Mouse (Mus musculus) natural killer cell, adult 2 months (primary cell): ENCODE measurements around the gene Rassf1.

Source experiments
- DNase-seq, 2 experiments: peaks; one replicate each; pipeline ENCODE4 v3.0.0; 2022; ENCODE audit warnings: low spot score in 2 of 2

Rassf1 gene

DNA sequence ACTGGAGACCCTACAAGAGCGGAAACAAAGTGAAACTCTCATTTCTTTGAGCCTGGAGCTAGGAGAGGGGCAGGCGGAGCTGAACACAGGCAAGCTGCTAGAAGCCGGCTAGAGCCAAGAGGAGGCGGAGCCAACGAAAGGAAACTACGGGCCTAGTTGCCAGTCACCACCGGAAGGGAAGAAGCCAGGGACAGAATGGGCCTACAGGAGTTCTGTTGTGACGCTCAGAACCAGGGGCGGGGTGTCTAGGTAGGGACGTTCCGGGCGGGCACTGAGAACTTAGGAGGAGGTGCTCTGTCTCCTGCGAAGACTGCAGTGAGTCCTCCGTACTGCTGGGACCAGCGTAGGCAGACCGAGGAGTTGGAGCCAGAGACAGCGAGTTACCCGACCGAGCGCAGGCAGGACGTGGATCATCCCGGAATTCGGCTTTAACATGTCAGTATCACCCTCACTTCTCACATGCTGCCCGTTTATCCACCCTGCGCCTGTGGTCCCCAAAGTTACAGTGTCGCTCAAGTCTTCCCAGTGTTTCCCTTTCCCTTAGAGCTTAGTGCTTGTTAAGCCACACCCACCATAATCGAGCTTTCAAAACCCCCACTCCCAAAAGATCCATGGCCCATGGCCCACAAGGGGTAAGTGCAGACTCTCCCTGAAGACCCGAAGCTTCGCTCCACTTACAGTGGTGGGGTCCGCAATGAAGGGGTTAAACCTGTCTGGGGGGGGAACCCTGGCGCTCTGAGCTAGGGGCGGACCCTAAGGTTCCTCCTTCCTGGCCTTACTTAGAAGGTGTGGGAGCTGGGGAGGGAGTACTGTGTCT is 29.4 kb downstream of the Rassf1 start, which contains the start of gene Hyal3:
Hyal3 (plus strand) TSS at position 318 of the 817 bp plus-strand sequence.
- peak; percentile 73 to 82 for DNase-seq

DNA sequence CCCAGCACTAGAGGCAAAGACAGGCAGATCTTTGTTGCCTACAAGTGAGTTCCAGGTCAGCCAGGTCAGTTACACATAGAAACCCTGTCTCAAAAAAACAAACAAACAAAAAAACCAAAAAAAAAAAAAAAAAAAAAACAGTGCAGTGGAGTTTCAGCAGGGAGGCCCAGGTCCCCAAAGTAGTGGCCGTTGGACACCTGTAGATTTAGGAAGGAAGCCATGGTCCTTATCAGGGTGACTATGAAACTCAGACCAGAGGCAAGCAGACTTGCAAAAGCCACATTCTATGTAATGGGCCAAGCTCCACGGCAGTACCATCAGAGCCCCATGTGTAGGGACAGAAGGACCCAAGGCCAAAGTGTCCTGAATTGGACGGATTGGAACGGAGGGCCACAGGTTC is 30.2 kb downstream of the Rassf1 start:
- no peak for DNase-seq

DNA sequence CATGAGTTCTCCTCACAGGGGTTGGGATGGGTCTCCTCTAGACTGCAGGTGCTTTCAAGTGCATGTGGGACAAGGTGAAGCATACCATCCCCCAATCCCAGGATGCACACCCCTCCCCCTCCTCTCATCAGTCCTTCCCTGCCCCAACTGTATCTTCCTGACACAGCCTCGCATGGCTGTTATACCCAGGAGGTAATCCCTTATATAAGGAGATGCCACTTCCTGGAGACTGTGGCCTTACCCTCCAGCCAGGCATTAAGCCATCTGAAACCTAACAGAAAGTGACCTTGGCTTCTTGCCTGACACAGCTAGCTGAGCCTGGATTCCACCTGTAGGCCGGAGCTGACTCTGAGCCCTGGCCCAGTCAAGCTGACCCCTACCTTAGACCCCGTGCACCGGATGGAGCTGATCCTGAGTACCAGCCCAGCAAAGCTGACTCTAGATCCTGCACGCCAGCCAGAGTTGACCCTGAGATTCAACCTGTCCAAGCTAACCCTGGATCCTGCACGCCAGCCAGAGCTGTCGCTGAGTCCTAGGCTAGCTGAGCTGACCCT is 31.2 kb downstream of the Rassf1 start:
- DNase-seq = no peak

DNA sequence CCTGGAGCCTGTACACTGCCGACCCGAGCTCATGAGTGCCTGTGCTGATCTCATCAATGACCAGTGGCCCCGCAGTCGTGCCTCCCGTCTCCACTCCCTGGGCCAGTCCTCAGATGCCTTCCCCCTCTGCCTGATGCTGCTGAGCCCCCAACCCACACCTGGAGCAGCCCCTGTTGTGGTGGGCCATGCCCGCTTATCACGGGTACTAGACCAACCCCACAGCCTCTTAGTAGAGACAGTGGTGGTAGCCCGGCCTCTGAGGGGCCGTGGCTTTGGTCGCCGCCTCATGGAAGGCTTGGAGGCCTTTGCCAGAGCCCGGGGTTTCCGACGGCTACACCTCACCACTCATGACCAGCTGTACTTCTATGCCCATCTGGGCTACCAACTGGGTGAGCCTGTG is 31.8 kb downstream of the Rassf1 start:
- DNase-seq = no peak

DNA sequence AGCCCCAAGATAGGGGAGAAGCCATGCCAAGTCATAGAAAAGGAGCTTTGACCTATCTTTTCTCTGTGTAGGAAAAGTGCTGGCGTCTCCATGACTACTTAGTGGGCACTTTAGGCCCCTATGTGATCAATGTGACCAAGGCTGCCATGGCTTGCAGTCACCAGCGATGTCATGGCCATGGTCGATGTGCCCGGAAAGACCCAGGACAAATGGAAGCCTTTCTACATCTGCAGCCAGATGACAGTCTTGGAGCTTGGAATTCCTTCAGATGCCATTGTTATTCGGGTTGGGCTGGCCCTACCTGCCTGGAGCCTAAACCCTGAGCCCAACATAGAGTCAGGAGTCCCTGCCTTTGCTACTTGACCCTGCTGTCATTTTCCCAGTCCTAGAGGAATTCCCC is 35.1 kb downstream of the Rassf1 start:
- no peak for DNase-seq

DNA sequence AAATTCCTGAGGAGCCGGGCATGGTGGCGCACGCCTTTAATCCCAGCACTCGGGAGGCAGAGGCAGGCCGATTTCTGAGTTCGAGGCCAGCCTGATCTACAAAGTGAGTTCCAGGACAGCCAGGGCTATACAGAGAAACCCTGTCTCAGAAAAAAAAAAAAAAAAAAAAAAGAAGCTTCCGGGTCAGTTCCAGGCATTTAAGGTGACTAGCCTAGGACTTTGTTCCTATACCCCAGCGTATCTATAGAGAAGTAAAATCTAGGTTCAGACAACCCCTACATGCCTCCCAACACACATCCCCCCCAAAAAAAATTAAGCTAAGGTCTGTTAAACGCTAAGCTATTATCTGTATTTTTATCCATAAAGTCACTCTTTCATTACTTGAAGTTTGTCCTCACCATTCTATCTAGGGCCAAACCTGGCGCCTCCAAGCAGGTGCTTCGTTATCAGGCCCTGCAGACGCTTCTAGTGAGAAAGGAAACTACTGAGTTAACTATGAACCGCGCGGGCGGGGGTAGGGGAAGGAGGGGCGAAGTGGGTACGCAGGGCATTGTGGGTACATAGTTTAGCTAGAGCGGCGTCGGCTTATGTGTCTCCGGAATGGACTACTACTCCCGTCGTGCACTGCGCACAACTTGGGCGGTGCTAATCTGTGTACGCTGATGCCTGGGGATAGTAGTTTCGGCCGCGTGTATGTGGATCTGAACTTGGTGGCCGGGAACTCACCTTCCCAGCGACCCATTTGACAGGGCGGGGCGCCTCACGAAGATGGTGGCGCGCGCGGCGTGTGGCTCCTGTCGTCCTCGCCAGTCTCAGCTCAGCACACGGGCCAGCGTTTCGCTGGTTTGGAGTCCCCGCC is 35.8 kb downstream of the Rassf1 start, which contains the start of gene Ifrd2:
Ifrd2 (plus strand) TSS at position 669 of the 859 bp plus-strand sequence.
- peak; percentile 97 to 98 for DNase-seq

DNA sequence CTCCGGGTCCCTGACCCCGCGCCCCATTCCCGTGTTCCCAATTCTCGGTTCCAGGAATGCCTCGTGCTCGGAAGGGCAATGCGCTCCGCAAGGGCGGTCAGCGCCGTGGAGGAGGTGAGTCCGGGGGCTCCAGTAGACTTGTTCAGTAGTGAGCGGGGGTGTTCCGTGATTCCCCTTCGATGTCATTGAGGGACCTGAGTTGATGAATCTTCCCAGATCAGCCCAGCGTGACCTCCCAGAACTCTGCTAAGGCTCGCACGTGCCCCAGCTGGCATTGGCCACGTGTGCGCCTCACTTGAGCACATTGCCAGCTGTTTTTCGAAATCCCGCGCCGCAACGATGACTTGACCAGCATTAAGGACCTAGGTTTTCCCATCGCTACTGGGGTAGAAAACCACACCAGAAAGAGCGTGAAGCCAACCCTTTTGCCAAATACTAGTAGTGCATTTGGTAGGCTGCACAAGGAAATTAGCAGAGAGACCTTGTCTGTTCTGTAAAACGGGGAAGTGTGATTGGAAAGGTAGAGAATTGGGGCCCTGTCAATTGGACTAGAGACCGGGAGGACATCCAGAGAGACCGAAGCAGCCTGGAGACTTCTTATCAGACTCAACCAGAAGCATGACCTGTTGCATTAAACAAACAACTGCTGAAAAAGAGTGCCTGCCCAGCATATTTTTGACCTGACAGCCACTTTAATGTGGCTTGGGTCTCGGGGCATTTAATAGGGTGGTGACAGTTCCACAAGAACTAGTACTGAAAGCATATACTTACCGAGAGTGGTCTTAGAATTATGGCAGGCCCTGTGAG is 36.7 kb downstream of the Rassf1 start:
- no peak for DNase-seq

DNA sequence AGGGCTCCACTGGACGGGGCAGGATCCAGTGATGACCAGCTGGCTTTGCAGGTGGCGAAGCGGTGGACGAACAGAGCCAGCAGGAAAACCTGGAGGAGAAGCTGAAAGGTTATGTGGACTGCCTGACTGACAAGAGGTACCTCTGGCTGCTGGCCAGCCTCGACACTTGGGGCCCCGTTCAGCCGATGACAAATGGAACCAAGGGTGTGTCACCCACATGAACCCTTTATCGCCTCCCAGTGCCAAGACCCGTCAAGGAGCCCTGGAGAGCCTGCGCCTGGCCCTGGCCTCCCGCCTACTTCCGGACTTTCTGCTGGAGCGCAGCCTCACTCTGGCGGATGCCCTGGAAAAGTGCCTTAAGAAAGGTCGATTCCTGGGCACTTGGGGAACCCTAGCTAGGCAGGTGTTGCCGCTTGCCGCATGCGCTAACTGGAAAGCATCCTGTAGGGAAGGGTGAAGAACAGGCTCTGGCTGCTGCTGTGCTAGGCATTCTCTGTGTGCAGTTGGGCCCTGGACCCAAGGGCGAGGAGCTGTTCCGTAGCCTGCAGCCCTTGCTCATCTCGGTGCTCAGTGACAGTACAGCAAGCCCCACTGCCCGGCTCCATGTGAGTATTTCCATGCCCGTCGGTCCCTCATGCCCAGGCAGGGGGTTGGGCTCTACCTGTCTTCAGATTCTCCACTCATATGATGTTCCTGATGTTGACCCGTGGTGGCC is 38.9 kb downstream of the Rassf1 start:
- DNase-seq = no peak

DNA sequence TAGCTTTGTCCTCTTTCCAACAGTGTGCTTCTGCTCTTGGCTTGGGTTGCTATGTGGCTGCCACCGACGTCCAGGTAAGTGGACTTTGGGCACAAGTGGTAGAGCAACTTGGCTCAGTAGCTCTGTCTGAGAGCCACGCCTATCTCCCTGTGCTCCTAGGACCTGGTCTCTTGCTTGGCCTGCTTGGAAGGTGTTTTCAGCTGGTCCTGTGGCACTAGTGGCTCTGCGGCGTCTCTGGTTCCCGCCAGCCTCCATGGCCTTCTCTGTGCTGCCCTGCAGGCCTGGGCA is 39.4 kb downstream of the Rassf1 start:
- DNase-seq = no peak

DNA sequence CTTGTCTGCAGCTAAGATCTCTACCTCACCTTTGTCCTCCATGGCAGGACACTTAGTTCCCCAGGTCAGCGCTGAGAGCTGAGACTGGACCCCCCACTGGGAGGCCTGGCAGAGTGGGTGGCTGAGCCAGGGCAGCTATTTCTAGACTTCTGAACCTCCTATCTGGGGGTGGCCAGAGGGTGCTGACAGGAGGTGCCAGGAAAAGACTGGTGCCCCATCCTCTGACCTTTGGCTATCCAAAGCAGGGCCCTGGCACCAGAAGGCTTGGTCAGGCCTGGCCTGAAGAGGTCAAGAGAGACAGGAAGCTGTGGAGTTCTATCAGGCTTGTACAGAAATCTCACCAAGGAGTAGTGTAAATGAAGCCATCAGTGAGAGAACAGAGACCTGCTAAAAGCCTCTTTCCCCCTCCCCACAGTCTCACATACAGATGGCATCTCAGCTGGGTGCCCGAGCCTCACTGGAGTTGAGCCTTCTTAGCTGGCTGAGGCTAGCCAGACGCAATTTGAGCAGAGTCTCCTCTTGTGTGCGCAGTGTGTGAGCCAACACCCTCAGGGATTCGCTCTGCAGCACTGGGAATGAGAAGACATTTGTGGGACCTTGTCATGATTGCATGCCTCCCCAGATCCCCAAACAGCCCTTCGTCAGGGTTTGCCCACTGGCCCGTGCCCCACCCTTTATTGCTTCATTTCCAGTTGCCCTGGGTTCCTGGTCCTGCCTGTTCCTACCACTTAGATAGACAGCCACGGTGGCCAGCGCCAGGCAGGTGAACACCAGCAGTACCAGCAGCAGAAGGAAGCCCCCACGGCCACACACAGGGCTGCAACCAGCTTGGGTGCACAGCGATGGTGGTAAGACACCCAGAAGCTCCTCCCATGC is 42.0 kb downstream of the Rassf1 start:
- DNase-seq = no peak

DNA sequence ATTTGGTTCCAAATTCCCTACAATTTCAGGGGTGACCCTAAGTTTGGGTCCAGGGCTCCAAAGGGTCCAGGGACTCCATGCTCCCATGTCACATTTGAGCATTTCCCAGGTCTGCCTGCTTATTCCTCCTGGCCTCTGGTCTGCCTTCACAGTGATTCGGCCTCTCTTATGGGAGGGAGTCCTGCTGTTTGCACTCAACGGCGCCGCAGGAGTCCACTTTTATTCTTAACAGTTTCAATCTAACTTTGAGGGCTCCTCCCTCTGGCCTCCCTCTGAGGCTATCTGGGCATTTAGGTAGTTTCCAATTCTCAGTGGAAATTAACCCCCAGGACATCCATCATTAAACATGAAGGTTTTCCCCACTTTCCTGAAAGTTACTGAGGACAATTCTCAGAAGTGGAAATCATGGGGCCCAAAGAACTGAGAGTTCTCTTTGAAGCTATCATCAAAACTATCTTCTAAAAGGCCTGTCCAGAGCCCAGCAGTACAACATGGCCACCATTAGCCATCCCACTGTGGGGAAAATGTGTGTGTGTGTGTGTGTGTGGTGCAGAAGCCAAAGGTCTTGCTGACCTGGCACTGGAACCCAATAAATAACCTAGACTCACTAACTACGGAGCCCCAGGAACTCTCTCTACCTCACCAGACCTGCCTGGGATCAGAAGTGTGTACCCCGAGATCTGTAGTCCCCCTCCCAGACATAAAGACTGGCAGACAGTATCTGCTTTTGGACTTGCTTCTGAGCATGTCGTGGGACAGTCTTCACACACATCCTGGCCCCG is 43.1 kb downstream of the Rassf1 start:
- DNase-seq = no peak

DNA sequence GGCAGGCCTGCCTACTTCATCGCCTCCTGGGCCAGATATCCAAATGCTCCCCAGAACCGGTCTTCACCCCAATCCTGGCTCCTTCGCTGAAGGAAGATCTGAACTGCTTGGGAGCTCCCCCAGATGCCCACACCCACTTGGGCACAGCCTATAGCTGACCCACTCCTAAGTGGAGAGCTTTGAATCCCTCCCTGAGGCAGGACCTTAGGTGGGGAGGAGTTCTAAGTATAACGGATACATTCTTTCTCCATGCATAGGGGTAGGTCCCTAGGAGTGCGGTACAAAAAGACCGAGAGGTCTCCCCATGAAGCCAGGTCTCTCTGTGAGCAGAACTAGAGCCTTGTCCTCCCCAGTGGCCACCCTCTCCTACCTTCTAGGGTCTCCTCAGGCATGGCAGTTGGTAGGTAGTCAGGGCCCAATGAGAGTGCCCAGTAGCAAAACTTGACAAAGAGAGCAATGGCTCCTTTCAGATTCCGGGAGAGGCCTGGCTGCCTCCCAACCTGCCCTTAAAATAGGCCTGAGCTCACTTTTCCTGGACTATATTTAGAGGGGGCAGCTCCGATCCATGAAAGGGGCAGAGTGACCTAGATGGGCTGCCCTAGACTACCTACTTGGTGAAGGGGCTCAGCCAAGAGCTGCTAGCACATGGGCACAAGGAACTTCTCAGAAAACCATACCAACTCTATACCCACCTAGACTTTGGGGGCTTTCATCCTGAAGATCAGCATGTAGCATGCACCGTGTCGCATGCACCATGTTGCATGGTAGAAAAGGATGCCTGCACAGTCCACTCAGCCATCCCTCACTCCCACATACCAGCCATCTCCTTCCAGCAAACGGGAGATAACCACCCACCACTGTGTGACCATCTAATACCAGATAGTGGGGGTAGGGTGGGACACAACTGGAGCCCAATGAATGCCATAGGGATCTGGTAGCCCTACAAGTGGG is 45.5 kb downstream of the Rassf1 start:
- no peak for DNase-seq

DNA sequence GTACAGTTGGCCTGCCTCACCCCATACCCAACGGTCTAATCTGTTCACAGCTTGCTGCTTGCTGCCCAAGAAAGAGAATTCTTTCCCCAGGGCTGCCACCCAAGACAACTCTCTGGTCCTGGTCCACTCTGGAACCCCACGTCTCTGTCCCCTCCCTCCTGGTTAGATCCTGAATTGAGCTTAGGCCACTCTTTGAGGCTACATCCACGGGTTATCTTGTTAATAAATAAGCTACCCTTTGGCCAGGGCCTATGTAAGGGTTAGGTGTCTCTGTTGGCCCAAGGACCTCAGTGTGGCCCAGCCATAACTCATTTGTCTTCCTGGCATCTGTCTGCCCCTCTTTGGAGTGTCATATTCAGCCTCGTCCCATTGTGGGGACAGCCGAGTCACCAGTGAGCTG is 47.0 kb downstream of the Rassf1 start:
- DNase-seq = no peak

DNA sequence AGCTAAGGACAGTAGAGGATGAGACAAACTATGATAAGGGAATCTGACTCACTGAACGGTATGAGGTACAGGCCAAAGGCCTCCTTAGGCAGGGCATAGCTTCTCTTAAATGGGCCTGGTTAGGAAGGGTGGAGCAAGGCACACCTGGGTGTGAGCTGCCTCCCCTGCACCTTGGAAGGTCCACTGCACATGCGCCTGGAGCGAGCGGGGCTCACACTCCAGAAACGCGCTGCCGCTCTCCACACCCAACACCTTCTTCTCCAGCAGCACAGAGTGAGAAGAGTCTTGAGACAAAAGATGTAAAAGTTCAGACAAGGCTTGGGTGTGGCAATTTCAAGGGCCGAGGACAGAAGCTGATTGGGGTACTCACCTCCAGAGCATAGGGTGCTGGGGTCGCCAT is 48.1 kb downstream of the Rassf1 start:
- DNase-seq = no peak

DNA sequence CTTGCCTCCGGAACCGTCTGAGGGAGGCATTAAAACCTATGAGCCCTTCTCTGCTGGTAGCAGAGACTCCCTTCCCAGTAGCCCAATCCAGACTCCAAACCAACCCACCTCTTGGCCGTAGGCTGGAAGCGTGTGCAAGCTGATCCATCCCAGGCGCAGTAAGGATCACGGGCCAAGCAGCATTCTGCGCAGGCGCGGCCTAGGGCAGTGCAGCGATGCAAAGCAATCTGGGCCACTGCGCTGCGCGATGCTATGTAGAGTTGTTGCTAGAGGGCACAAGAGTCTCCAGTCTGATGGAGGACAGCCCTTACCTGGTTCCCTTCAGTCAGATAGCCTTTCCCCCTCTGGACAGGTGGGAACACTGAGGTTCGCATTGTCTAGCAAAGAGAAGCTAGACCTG is 48.5 kb downstream of the Rassf1 start:
- DNase-seq = no peak

DNA sequence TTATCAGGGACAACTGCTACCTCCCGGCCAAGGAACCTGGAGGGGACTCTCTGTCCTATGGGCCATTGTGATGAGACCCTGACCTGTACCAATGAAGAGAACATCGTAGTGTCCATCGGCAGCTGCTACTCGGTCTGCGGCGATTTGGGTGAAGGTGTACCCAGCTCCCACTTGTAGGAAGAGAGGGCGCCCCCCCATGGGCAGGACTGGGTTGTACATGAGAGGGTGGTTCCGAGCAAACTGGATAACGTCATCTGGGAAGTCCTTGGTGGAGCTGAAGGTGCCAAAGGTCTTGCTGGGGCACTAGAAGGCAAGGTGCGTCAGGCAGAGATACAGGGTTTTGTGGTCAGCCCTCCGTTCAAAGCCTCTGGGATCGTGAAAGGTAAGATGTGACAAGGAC is 49.4 kb downstream of the Rassf1 start:
- DNase-seq = no peak

DNA sequence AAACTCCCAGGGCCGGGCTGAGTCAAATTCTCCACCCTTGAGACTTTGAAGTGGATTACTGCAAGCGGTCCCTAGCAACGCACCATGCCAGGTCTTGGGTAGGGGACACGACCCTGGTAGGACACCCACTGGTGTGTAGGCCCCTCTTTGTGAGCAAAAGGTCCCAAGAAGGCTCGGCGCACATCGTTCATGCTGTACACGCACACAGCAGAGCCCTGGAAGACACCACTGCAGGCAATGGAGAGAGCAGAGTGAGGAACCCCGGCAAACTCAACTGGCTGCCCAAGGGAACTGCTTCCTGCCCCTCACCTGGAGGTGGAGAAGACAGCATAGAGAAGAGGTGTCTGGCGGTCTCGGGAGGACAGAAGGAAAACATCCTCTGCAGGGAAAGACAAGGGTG is 49.9 kb downstream of the Rassf1 start:
- no peak for DNase-seq

DNA sequence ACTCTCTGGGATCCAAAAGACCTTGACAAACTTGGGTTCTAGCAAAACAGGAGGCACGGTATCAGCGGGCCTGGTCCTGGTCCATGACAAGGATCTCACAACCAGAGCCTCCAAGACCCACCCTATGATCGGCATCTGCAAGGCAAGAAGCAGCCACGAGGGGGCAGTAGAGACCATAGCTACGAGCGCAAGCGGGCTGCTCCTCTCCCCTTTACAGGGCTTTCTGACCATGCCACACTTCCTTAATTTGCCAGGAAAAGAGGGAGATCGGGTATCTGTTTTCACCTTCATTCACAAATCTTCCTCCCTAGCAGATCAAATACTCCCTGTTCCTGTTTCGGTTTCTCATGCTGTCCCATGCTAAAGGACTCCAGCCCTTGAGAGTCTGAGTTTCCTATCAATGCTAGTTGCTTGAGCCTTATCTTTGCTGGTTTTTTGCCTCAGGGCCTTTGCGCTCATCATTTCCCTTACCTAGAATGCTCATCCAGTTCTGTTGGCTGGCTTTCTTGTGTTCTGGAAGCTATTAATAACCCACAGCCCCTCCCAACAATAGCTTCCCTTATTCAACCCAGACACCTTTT is 50.8 kb downstream of the Rassf1 start:
- DNase-seq = peak; percentile 84 to 88
